Mouse (Mus musculus): ENCODE measurements at regions not wholly inside any gene's neighbourhood (a gene's known extent, or its start where the extent isn't known, plus 50 kb on each side); places are given as distances from the start of the nearest gene placed in this dataset.

- no peak overlapping the region for H3K9ac ChIP-seq (replicated peaks; ENCODE audit: low read length)
- H3K27ac ChIP-seq (replicated peaks; ENCODE audit: low read depth, low read length) = no peak overlapping the region
- DNase-seq (no peak), ATAC-seq (ENCODE audit: low FRiP score, low TSS enrichment) (no peak)
- H3K4me1 ChIP-seq (ENCODE audit: control insufficient read depth, insufficient read depth, low read length) = no peaks in the 10 kb centered on the region
- H3K9me3 ChIP-seq (ENCODE audit: control insufficient read depth, low read length) = no peaks in the 10 kb centered on the region
- no peak overlapping the region for H3K4me3 ChIP-seq (replicated peaks; ENCODE audit: low read depth, low read length)
- H3K27me3 ChIP-seq (ENCODE audit: control insufficient read depth, insufficient read depth, low read length) = no peaks in the 10 kb centered on the region
- H3K4me2 ChIP-seq (ENCODE audit: low read length) = no peak overlapping the region
- no peaks in the 10 kb centered on the region for H3K36me3 ChIP-seq (ENCODE audit: control insufficient read depth, insufficient read depth, low read length)
- 82% methylated on average over 11 of the region's 11 CpGs for WGBS
These were observed 130.5 kb downstream of the Rpl36a-ps1 start for GRCm38 (mm10) chr14:98863598-98863997.

GRCm38 (mm10) chr14:98862095-98862735, 131.9 kb downstream of the Rpl36a-ps1 start:
- Histone ChIP-seq H3K9ac (replicated peaks; ENCODE audit: low read length) (no peak overlapping the region), H3K4me3 (replicated peaks; ENCODE audit: low read depth, low read length) (no peak overlapping the region), H3K4me2 (ENCODE audit: low read length) (no peak overlapping the region), H3K36me3 (ENCODE audit: control insufficient read depth, insufficient read depth, low read length) (no peaks in the 10 kb centered on the region), H3K4me1 (ENCODE audit: control insufficient read depth, insufficient read depth, low read length) (no peaks in the 10 kb centered on the region), H3K27ac (replicated peaks; ENCODE audit: low read depth, low read length) (no peak overlapping the region), H3K27me3 (ENCODE audit: control insufficient read depth, insufficient read depth, low read length) (no peaks in the 10 kb centered on the region), H3K9me3 (ENCODE audit: control insufficient read depth, low read length) (no peaks in the 10 kb centered on the region)
- ATAC-seq (ENCODE audit: low FRiP score, low TSS enrichment) = peak; percentile 62; the same call in 1 of the 2 replicates
- DNase-seq = peak; percentile 41
- 29% methylated on average over 5 of the region's 5 CpGs for WGBS

DNA sequence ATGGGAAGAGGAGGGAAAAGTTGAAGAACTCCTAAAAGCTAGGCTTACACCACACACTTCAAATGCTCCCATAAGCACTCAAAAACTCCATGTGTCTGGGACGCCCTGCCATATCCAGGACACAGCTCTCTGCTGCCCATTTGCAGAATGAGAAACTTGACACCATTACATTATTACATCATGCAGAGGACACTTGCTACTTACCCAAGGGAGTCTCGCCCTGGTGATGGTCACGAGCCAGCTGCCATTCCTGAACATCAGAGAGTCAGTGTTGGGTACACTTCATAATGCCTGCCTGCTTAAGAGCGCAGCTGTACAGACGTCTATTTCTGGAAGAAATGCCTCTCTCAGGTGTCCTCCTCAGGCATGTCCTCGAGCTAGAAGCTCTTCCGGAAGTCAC, 135.3 kb downstream of the Rpl36a-ps1 start:
- no peak overlapping the region for H3K4me3 ChIP-seq (replicated peaks; ENCODE audit: low read depth, low read length)
- H3K4me1 ChIP-seq (ENCODE audit: control insufficient read depth, insufficient read depth, low read length) = no peaks in the 10 kb centered on the region
- H3K4me2 ChIP-seq (ENCODE audit: low read length) = no peak overlapping the region
- H3K36me3 ChIP-seq (ENCODE audit: control insufficient read depth, insufficient read depth, low read length) = no peaks in the 10 kb centered on the region
- H3K27me3 ChIP-seq (ENCODE audit: control insufficient read depth, insufficient read depth, low read length) = no peaks in the 10 kb centered on the region
- H3K27ac ChIP-seq (replicated peaks; ENCODE audit: low read depth, low read length) = no peak overlapping the region
- no peak for ATAC-seq (ENCODE audit: low FRiP score, low TSS enrichment)
- no peaks in the 10 kb centered on the region for H3K9me3 ChIP-seq (ENCODE audit: control insufficient read depth, low read length)
- no peak overlapping the region for H3K9ac ChIP-seq (replicated peaks; ENCODE audit: low read length)
- no peak for DNase-seq
- WGBS = 83% methylated on average over 7 of the region's 7 CpGs

DNA sequence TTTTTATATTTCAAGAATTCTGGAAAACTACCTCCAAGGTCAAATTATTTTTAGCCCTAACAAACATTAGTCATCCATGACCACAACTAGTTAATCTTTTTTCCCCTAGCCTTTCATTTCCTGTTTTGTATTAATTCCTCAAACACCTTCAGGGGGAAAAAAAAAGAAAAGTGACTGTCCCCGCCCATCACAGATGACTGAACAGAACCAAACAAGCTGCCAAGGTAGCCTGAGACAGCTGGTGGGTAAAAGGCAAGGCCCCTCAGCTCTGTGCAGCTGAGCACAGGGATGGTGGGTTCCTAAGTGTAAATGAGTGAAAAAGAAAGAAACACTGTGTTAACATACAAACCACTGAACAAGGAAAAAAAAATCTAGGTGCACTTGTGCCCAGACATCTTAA, 145.6 kb downstream of the Rpl36a-ps1 start:
- Histone ChIP-seq H3K27ac (replicated peaks; ENCODE audit: low read depth, low read length) (no peak overlapping the region), H3K4me3 (replicated peaks; ENCODE audit: low read depth, low read length) (no peak overlapping the region), H3K27me3 (ENCODE audit: control insufficient read depth, insufficient read depth, low read length) (no peaks in the 10 kb centered on the region), H3K9me3 (ENCODE audit: control insufficient read depth, low read length) (no peaks in the 10 kb centered on the region), H3K9ac (replicated peaks; ENCODE audit: low read length) (no peak overlapping the region), H3K4me2 (ENCODE audit: low read length) (no peak overlapping the region), H3K36me3 (ENCODE audit: control insufficient read depth, insufficient read depth, low read length) (no peaks in the 10 kb centered on the region), H3K4me1 (ENCODE audit: control insufficient read depth, insufficient read depth, low read length) (no peaks in the 10 kb centered on the region)
- 79% methylated on average over 1 of the region's 1 CpGs for WGBS
- DNase-seq (no peak), ATAC-seq (ENCODE audit: low FRiP score, low TSS enrichment) (no peak)

DNA sequence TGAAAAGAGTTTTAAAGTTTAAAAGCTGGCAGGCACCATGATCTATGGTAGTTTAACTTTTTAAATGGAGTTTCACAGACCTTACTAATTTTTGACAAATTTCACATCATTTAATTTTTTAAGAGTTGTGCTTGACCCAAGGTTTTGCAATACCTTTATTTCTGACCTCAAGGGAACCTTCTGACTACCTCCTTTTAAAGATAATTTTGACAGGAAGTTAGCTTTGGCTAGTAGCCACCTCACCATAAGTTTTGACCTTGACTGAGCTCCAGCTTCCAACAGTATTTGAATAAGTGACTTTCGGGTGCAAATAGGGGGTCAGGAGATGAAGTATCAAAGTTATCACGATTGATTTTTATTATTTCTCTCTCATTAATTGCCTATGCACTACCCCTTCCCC, 149.9 kb downstream of the Rpl36a-ps1 start:
- Histone ChIP-seq H3K27ac (replicated peaks; ENCODE audit: low read depth, low read length) (no peak overlapping the region), H3K4me3 (replicated peaks; ENCODE audit: low read depth, low read length) (no peak overlapping the region), H3K27me3 (ENCODE audit: control insufficient read depth, insufficient read depth, low read length) (no peaks in the 10 kb centered on the region), H3K4me1 (ENCODE audit: control insufficient read depth, insufficient read depth, low read length) (no peaks in the 10 kb centered on the region), H3K9me3 (ENCODE audit: control insufficient read depth, low read length) (no peaks in the 10 kb centered on the region), H3K36me3 (ENCODE audit: control insufficient read depth, insufficient read depth, low read length) (no peaks in the 10 kb centered on the region), H3K9ac (replicated peaks; ENCODE audit: low read length) (no peak overlapping the region), H3K4me2 (ENCODE audit: low read length) (no peak overlapping the region)
- ATAC-seq (ENCODE audit: low FRiP score, low TSS enrichment) (no peak), DNase-seq (no peak)
- WGBS = 86% methylated on average over 2 of the region's 2 CpGs

DNA sequence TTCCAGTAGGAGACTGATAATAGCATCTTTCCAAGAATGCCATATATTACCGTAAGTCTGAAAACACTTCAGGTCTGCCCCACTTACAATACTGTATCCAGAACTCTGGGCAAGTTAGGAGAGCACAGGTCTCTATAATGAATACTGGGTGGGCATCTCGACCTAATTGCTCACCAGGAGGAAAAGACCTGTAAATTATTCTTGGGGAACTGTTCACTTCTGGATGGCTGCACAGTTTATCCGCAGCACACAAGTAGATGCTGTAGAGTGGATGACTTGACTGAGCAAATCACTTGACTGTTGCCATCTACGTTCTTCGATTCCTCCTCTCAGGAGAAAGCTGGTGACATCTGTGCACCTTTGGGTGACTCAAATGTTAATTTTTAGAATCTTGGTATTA, 159.8 kb downstream of the Rpl36a-ps1 start:
- H3K27me3 ChIP-seq (ENCODE audit: control insufficient read depth, insufficient read depth, low read length) = no peaks in the 10 kb centered on the region
- H3K27ac ChIP-seq (replicated peaks; ENCODE audit: low read depth, low read length) = no peak overlapping the region
- no peak for DNase-seq
- 83% methylated on average over 5 of the region's 5 CpGs for WGBS
- H3K4me2 ChIP-seq (ENCODE audit: low read length) = no peak overlapping the region
- no peaks in the 10 kb centered on the region for H3K9me3 ChIP-seq (ENCODE audit: control insufficient read depth, low read length)
- H3K4me3 ChIP-seq (replicated peaks; ENCODE audit: low read depth, low read length) = no peak overlapping the region
- H3K9ac ChIP-seq (replicated peaks; ENCODE audit: low read length) = no peak overlapping the region
- H3K4me1 ChIP-seq (ENCODE audit: control insufficient read depth, insufficient read depth, low read length) = no peaks in the 10 kb centered on the region
- no peak for ATAC-seq (ENCODE audit: low FRiP score, low TSS enrichment)
- no peaks in the 10 kb centered on the region for H3K36me3 ChIP-seq (ENCODE audit: control insufficient read depth, insufficient read depth, low read length)

GRCm38 (mm10) chr14:98833230-98833999, 160.7 kb downstream of the Rpl36a-ps1 start:
- Histone ChIP-seq H3K4me2 (ENCODE audit: low read length) (no peak overlapping the region), H3K4me1 (ENCODE audit: control insufficient read depth, insufficient read depth, low read length) (no peaks in the 10 kb centered on the region), H3K27ac (replicated peaks; ENCODE audit: low read depth, low read length) (no peak overlapping the region), H3K36me3 (ENCODE audit: control insufficient read depth, insufficient read depth, low read length) (no peaks in the 10 kb centered on the region), H3K4me3 (replicated peaks; ENCODE audit: low read depth, low read length) (no peak overlapping the region), H3K27me3 (ENCODE audit: control insufficient read depth, insufficient read depth, low read length) (no peaks in the 10 kb centered on the region), H3K9me3 (ENCODE audit: control insufficient read depth, low read length) (no peaks in the 10 kb centered on the region), H3K9ac (replicated peaks; ENCODE audit: low read length) (no peak overlapping the region)
- ATAC-seq (ENCODE audit: low FRiP score, low TSS enrichment) (no peak), DNase-seq (no peak)
- WGBS = 65% methylated on average over 13 of the region's 13 CpGs

GRCm38 (mm10) chr14:98832401-98832800, 161.7 kb downstream of the Rpl36a-ps1 start:
- no peak overlapping the region for H3K4me2 ChIP-seq (ENCODE audit: low read length)
- no peak overlapping the region for H3K9ac ChIP-seq (replicated peaks; ENCODE audit: low read length)
- ATAC-seq (ENCODE audit: low FRiP score, low TSS enrichment) (no peak), DNase-seq (peak; percentile 21)
- H3K4me1 ChIP-seq (ENCODE audit: control insufficient read depth, insufficient read depth, low read length) = no peaks in the 10 kb centered on the region
- H3K9me3 ChIP-seq (ENCODE audit: control insufficient read depth, low read length) = no peaks in the 10 kb centered on the region
- WGBS = 36% methylated on average over 7 of the region's 7 CpGs
- H3K36me3 ChIP-seq (ENCODE audit: control insufficient read depth, insufficient read depth, low read length) = no peaks in the 10 kb centered on the region
- H3K27ac ChIP-seq (replicated peaks; ENCODE audit: low read depth, low read length) = no peak overlapping the region
- H3K4me3 ChIP-seq (replicated peaks; ENCODE audit: low read depth, low read length) = no peak overlapping the region
- no peaks in the 10 kb centered on the region for H3K27me3 ChIP-seq (ENCODE audit: control insufficient read depth, insufficient read depth, low read length)

Measured in midbrain, embryonic 14.5 days (tissue).